Mouse (Mus musculus) lung, embryonic 14.5 days (tissue): ENCODE measurements around the gene Tuba1c. TPM values are rescaled to one million over a fixed set of nuclear protein-coding genes. Genes with fewer than 3 reads are reported as not detected.

ENCODE experiments used
- ATAC-seq: fragments of 200-750 bp; cut with Nextera tagmentation; 2 replicates; pipeline ENCODE4 v1.8.0; 2017; ENCODE audit warnings: mild to moderate bottlenecking, moderate TSS enrichment, moderate library complexity; ENCODE audit not compliant: insufficient read depth
- DNase-seq: peaks from one replicate; pipeline ENCODE4 v3.0.0-alpha.2; 2015
- H3K27ac ChIP-seq: fragments of 300-500 bp; sonication (generic); 2 replicates; pipeline ENCODE4 v1.5.1; 2014; ENCODE audit warnings: low read depth, mild to moderate bottlenecking, moderate library complexity
- H3K27me3 ChIP-seq: fragments of 300-500 bp; sonication (generic); 2 replicates; pipeline ENCODE4 v1.6.1; 2014; ENCODE audit warnings: low read length, control low read depth; ENCODE audit not compliant: insufficient read depth
- H3K36me3 ChIP-seq: fragments of 300-500 bp; sonication (generic); 2 replicates; pipeline ENCODE4 v1.6.1; 2014; ENCODE audit warnings: control low read depth; ENCODE audit not compliant: insufficient read depth
- H3K4me1 ChIP-seq: fragments of 300-500 bp; sonication (generic); 2 replicates; pipeline ENCODE4 v1.6.1; 2014; ENCODE audit warnings: antibody characterized with exemption, control low read depth; ENCODE audit not compliant: insufficient read depth
- H3K4me2 ChIP-seq: fragments of 300-500 bp; sonication (generic); 2 replicates; pipeline ENCODE4 v1.6.1; 2014; ENCODE audit warnings: mild to moderate bottlenecking
- H3K4me3 ChIP-seq: fragments of 300-500 bp; sonication (generic); 2 replicates; pipeline ENCODE4 v1.5.1; 2014; ENCODE audit warnings: low read depth, low read length
- H3K9ac ChIP-seq: fragments of 300-500 bp; sonication (generic); 2 replicates; pipeline ENCODE4 v1.6.1; 2014
- H3K9me3 ChIP-seq: fragments of 300-500 bp; sonication (generic); 2 replicates; pipeline ENCODE4 v1.6.1; 2016; ENCODE audit warnings: low read depth, low read length, control low read depth
- CTCF ChIP-seq: IDR thresholded peaks from 2 replicates; pipeline ENCODE4 v1.5.1; 2016; ENCODE audit warnings: antibody characterized with exemption, low read depth
- whole genome bisulfite sequencing: fragments of 180-500 bp; shearing (Covaris S2); extraction: QIAGEN DNeasy Blood & Tissue Kit; methylation state at CpG from one replicate; pipeline ENCODE4 v1.1.7; 2014; 5-methylcytosine and 5-hydroxymethylcytosine counted together
- polyA plus RNA-seq: library from polyadenylated mRNA; unstranded; fragments of >200 nt; fragmentation: Nextera tagmentation; extraction: Ambion mirVana; gene quantifications from 2 replicates; pipeline ENCODE4 v1.2.1, GENCODE M21; 2014

Gene Tuba1c
- polyA plus RNA-seq, 1 experiment from 2014 or later = 232 TPM

- no peak overlapping the region; the same call in 1 of the 2 replicates for H3K4me2 ChIP-seq
- DNase-seq (no peak), ATAC-seq (no peak)
- peaks cover 25% of the 10 kb centered on the region for H3K4me1 ChIP-seq
- H3K4me3 ChIP-seq = no peak overlapping the region
- no peak for TF ChIP-seq CTCF
- no peak overlapping the region; the same call in 1 of the 2 replicates for H3K9ac ChIP-seq
- H3K9me3 ChIP-seq = no peaks in the 10 kb centered on the region
- no peaks in the 10 kb centered on the region for H3K27me3 ChIP-seq
- WGBS = 29% methylated on average over 9 of the region's 9 CpGs
- H3K27ac ChIP-seq = no peak overlapping the region; the same call in 1 of the 2 replicates
- H3K36me3 ChIP-seq = no peaks in the 10 kb centered on the region
These were observed 38.1 kb upstream of the Tuba1c start for GRCm38 (mm10) chr15:98991540-98992050.

GRCm38 (mm10) chr15:98992086-98992912, 37.4 kb upstream of the Tuba1c start:
- Histone ChIP-seq H3K9ac (peak overlapping the region; percentile 75), H3K4me1 (peaks cover 25% of the 10 kb centered on the region), H3K27me3 (no peaks in the 10 kb centered on the region), H3K4me2 (peak overlapping the region; percentile 83), H3K9me3 (no peaks in the 10 kb centered on the region), H3K36me3 (no peaks in the 10 kb centered on the region), H3K4me3 (peak overlapping the region; percentile 41), H3K27ac (peak overlapping the region; percentile 98)
- TF ChIP-seq CTCF = no peak
- ATAC-seq (peak; percentile 39), DNase-seq (peak; percentile 71)
- WGBS = 27% methylated on average over 17 of the region's 17 CpGs

- Histone ChIP-seq H3K4me1 (peaks cover 23% of the 10 kb centered on the region), H3K4me3 (peak overlapping the region; percentile 41), H3K9me3 (no peaks in the 10 kb centered on the region), H3K9ac (peak overlapping the region; percentile 75), H3K27me3 (no peaks in the 10 kb centered on the region), H3K27ac (peak overlapping the region; percentile 98), H3K36me3 (no peaks in the 10 kb centered on the region), H3K4me2 (peak overlapping the region; percentile 83)
- peak; percentile 97 for TF ChIP-seq CTCF
- ATAC-seq (peak; percentile 94), DNase-seq (peak; percentile 98)
- 5% methylated on average over 35 of the region's 35 CpGs for WGBS
These were observed 36.4 kb upstream of the Tuba1c start for GRCm38 (mm10) chr15:98993093-98993793.

GRCm38 (mm10) chr15:98993865-98994264, 35.8 kb upstream of the Tuba1c start:
- Histone ChIP-seq H3K27ac (no peak overlapping the region; the same call in 1 of the 2 replicates), H3K36me3 (no peaks in the 10 kb centered on the region), H3K27me3 (no peaks in the 10 kb centered on the region), H3K4me2 (peak overlapping the region; percentile 83), H3K9me3 (no peaks in the 10 kb centered on the region), H3K9ac (peak overlapping the region; percentile 75; the same call in 1 of the 2 replicates), H3K4me1 (peaks cover 27% of the 10 kb centered on the region), H3K4me3 (no peak overlapping the region)
- ATAC-seq (peak; percentile 26; the same call in 1 of the 2 replicates), DNase-seq (peak; percentile 98)
- under 1% methylated on average over 11 of the region's 11 CpGs for WGBS
- TF ChIP-seq CTCF = peak; percentile 95

GRCm38 (mm10) chr15:98994957-98995520, 34.7 kb upstream of the Tuba1c start:
- no peak overlapping the region for H3K27ac ChIP-seq
- ATAC-seq (no peak), DNase-seq (no peak)
- H3K4me2 ChIP-seq = no peak overlapping the region
- WGBS = 78% methylated on average over 9 of the region's 9 CpGs
- no peaks in the 10 kb centered on the region for H3K27me3 ChIP-seq
- no peak for TF ChIP-seq CTCF
- H3K9me3 ChIP-seq = no peaks in the 10 kb centered on the region
- no peaks in the 10 kb centered on the region for H3K36me3 ChIP-seq
- peaks cover 27% of the 10 kb centered on the region for H3K4me1 ChIP-seq
- no peak overlapping the region for H3K9ac ChIP-seq
- no peak overlapping the region for H3K4me3 ChIP-seq

- Histone ChIP-seq H3K27me3 (no peaks in the 10 kb centered on the region), H3K9me3 (no peaks in the 10 kb centered on the region), H3K27ac (no peak overlapping the region), H3K4me2 (no peak overlapping the region), H3K9ac (no peak overlapping the region), H3K4me1 (peaks cover 22% of the 10 kb centered on the region), H3K36me3 (no peaks in the 10 kb centered on the region), H3K4me3 (no peak overlapping the region)
- DNase-seq (no peak), ATAC-seq (no peak)
- TF ChIP-seq CTCF = no peak
- WGBS = 77% methylated on average over 7 of the region's 7 CpGs
These were observed 32.9 kb upstream of the Tuba1c start for GRCm38 (mm10) chr15:98996840-98997239.
